Mouse (Mus musculus) stomach, embryonic 16.5 days (tissue): ENCODE data around the gene E130218I03Rik. TPM values are rescaled to one million over a fixed set of nuclear protein-coding genes. Genes with fewer than 3 reads are reported as not detected.
A peak's percentile ranks its signal among the peaks of the same experiment; 100 is the strongest.
"Not testable (repeated sequence)": the region's sequence is repeated elsewhere in the genome, so short reads cannot be mapped to it uniquely, and the experiment has no call there.

Experiments
- ATAC-seq: fragments of 200-750 bp; cut with Nextera tagmentation; 2 replicates; pipeline ENCODE4 v1.8.0; 2017; ENCODE audit warnings: moderate number of reproducible peaks, moderate TSS enrichment; ENCODE audit not compliant: insufficient read depth, low FRiP score
- H3K27ac ChIP-seq: fragments of 300-500 bp; sonication (generic); 2 replicates; pipeline ENCODE4 v1.5.1; 2014; ENCODE audit warnings: low read length
- H3K27me3 ChIP-seq: fragments of 300-500 bp; sonication (generic); 2 replicates; pipeline ENCODE4 v1.6.1; 2014; ENCODE audit warnings: low read length, control low read depth, mixed read lengths; ENCODE audit not compliant: control insufficient read depth, insufficient read depth
- H3K36me3 ChIP-seq: fragments of 300-500 bp; sonication (generic); 2 replicates; pipeline ENCODE4 v1.6.1; 2014; ENCODE audit warnings: low read length; ENCODE audit not compliant: control insufficient read depth, insufficient read depth
- H3K4me1 ChIP-seq: fragments of 300-500 bp; sonication (generic); 2 replicates; pipeline ENCODE4 v1.6.1; 2014; ENCODE audit warnings: low read length, control low read depth, mixed read lengths; ENCODE audit not compliant: control insufficient read depth, insufficient read depth
- H3K4me2 ChIP-seq: fragments of 300-500 bp; sonication (generic); 2 replicates; pipeline ENCODE4 v1.6.1; 2014; ENCODE audit warnings: low read depth, low read length, mixed read lengths
- H3K4me3 ChIP-seq: fragments of 300-500 bp; sonication (generic); replicated peaks from 2 replicates; pipeline ENCODE4 v1.5.1; 2014; ENCODE audit warnings: mild to moderate bottlenecking, low read length
- H3K9ac ChIP-seq: fragments of 300-500 bp; sonication (generic); 2 replicates; pipeline ENCODE4 v1.6.1; 2014; ENCODE audit warnings: low read length
- H3K9me3 ChIP-seq: fragments of 300-500 bp; sonication (generic); replicated peaks from 2 replicates; pipeline ENCODE4 v1.6.1; 2016; ENCODE audit warnings: low read length, control low read depth; ENCODE audit not compliant: control insufficient read depth
- WGBS: fragments of 180-500 bp; shearing (Covaris S2); extraction: QIAGEN DNeasy Blood & Tissue Kit; methylation state at CpG from one replicate; pipeline ENCODE4 v1.1.7; 2014; 5-methylcytosine and 5-hydroxymethylcytosine counted together
- polyA plus RNA-seq: library from polyadenylated mRNA; unstranded; fragments of >200 nt; fragmentation: Nextera tagmentation; extraction: Ambion mirVana; gene quantifications from 2 replicates; pipeline ENCODE4 v1.2.1, GENCODE M21; 2015

E130218I03Rik gene
- polyA plus RNA-seq, 1 experiment from 2014 or later = 0.26 TPM

GRCm38 (mm10) chr4:134256407-134257197 lies 13.1 kb downstream of the E130218I03Rik start:
- H3K4me1 ChIP-seq = peaks cover 19% of the 10 kb centered on the region

DNA sequence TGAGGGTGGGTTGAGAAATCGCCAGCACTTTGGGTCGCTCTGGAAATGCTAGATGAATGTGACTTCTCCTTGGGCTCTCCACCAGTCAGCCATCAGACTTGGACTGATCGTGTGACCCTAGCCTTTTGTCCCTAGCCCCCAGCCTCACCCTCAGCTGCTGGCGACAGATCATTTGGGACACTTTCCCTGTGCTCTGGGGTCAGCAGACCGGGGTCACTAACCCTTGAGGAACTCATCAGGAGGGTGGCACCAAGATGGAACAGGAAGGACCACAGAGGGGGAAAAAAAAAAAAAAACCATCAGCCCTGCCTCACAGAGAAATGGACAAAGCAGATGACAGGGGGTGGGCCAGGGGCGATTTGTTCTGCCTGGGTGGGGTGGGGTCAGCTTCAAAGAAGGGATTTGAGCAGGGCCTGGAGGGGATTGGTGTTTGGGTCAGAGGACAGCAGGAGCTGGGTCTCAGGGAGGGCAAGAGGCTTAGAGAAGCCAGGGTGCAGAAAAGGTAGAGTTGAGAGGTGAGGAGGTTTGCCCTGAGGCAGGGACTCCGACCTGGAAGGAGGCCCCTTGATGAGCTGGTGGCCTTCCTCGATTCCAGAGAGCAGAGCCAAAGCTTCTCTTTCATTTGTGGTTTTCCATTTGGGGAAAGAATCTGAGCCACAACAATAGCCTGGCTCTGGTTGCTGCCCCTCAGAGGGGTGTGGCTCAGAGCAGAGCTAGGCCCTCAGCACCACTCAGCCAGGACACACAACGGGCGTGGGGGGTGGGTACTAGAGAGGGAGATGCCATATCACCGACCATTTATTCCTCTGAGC lies 13.9 kb downstream of the E130218I03Rik start:
- 32% methylated on average over 11 of the region's 11 CpGs for WGBS
- H3K9ac ChIP-seq = no peak overlapping the region
- H3K27me3 ChIP-seq = peaks cover 10% of the 10 kb centered on the region
- no peak overlapping the region for H3K4me2 ChIP-seq
- H3K4me1 ChIP-seq = peaks cover 11% of the 10 kb centered on the region
- no peak overlapping the region for H3K4me3 ChIP-seq
- no peaks in the 10 kb centered on the region for H3K36me3 ChIP-seq
- no peak overlapping the region for H3K27ac ChIP-seq
- H3K9me3 ChIP-seq = no peaks in the 10 kb centered on the region
- ATAC-seq = no peak

More at GRCm38 (mm10) chr4:134256407-134257197, 13.1 kb downstream of the E130218I03Rik start:
- Histone ChIP-seq H3K9me3 (no peaks in the 10 kb centered on the region), H3K4me3 (no peak overlapping the region), H3K4me2 (no peak overlapping the region), H3K27me3 (peaks cover 18% of the 10 kb centered on the region), H3K27ac (peak overlapping the region; percentile 4; the same call in 1 of the 2 replicates), H3K36me3 (no peaks in the 10 kb centered on the region), H3K9ac (peak overlapping the region; percentile 2; the same call in 1 of the 2 replicates)
- ATAC-seq = peak; percentile 39
- WGBS = 28% methylated on average over 18 of the region's 19 CpGs

DNA sequence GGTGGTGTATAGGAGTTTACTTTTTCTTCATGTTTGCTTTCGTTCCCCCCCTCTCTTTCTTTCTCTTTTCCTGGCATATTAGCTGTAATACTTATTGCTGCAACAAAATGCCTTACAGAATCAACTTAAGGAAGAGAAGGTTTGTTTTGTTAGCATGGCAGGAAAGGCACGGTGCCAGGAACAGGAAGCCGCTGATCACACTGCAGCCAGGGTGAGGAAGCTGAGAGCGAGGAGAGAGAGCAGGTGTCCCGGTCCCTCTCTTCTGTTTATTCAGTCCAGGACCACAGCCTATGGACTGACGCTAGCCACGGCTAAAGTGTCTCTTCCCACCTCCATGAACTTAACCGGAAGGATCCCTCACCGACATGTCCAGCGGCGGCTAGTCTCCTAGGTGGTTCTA lies 14.9 kb downstream of the E130218I03Rik start:
- Histone ChIP-seq H3K36me3 (no peaks in the 10 kb centered on the region), H3K27ac (no peak overlapping the region), H3K27me3 (0 out of 2 replicates have a peak, but pooled peaks cover under 1% of the 10 kb centered on the region), H3K4me1 (peaks cover 11% of the 10 kb centered on the region), H3K4me3 (no peak overlapping the region), H3K9ac (no peak overlapping the region), H3K9me3 (no peaks in the 10 kb centered on the region), H3K4me2 (no peak overlapping the region)
- WGBS = 45% methylated on average over 11 of the region's 11 CpGs
- no peak for ATAC-seq

DNA sequence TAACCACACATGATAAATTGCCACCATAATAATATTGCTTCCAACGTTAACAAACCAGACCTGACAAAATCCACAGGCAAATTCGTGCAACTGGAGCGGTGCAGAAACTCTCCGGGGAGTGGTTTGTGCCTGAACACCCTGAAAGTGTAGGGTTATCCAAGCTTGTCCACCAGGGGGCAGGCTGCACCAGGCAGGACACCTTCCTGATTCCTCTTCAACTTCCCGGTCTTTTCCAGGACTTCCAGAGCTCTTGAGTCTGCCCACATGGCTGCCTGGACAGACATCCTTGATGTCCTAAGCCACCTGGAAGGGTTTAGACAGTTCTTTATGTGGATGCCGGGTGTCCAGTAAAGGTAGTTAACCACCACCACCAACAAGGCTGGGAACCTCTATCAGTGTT lies 19.7 kb downstream of the E130218I03Rik start:
- Histone ChIP-seq H3K27ac (no peak overlapping the region), H3K36me3 (no peaks in the 10 kb centered on the region), H3K4me3 (no peak overlapping the region), H3K4me1 (no peaks in the 10 kb centered on the region), H3K9me3 (no peaks in the 10 kb centered on the region), H3K4me2 (no peak overlapping the region), H3K27me3 (no peaks in the 10 kb centered on the region), H3K9ac (no peak overlapping the region)
- ATAC-seq = no peak
- WGBS = 34% methylated on average over 6 of the region's 6 CpGs

DNA sequence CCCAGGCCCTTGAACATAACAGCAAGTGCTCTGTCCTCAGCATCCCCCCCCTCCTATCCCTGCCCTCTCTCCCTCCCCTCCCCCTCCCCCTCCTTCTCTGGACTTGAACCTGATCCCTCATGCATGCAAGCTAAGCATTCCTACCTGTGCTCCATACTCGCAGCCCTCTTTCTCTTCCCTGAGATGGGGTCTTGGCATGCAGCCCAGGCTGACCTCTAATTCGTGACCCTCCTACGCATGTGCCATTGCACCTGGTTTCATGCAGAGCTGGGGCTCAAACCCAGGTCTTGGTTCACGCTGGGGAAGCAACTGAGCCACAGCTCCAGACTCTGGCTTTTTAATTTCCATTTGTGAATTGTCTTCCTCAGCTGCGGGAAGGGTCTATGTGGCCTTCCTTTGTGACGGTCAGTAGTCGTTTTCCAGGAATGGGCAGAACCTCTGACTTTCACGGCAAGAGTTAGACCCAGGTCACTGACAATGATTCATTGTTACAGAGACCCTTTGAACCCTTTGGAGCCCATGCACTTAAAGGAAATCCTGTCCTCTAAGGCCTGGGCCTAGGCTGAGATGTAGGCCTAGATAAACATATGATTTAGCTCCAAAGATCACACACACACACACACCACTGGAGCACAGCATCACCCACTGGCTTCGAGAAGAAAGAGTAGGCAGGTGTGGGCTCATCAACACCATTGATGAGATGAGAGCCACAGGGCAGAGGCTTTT lies 22.6 kb downstream of the E130218I03Rik start:
- H3K9ac ChIP-seq = no peak overlapping the region
- H3K27me3 ChIP-seq = no peaks in the 10 kb centered on the region
- no peak for ATAC-seq
- H3K27ac ChIP-seq = no peak overlapping the region
- no peak overlapping the region for H3K4me3 ChIP-seq
- no peaks in the 10 kb centered on the region for H3K36me3 ChIP-seq
- no peaks in the 10 kb centered on the region for H3K9me3 ChIP-seq
- H3K4me2 ChIP-seq = no peak overlapping the region
- WGBS = 56% methylated on average over 9 of the region's 9 CpGs
- H3K4me1 ChIP-seq = no peaks in the 10 kb centered on the region

GRCm38 (mm10) chr4:134268102-134268655 lies 24.7 kb downstream of the E130218I03Rik start:
- Histone ChIP-seq H3K4me3 (no peak overlapping the region), H3K27ac (no peak overlapping the region), H3K27me3 (no peaks in the 10 kb centered on the region), H3K4me2 (no peak overlapping the region), H3K36me3 (no peaks in the 10 kb centered on the region), H3K9me3 (no peaks in the 10 kb centered on the region), H3K9ac (no peak overlapping the region), H3K4me1 (no peaks in the 10 kb centered on the region)
- no peak for ATAC-seq
- WGBS = 81% methylated on average over 19 of the region's 19 CpGs

DNA sequence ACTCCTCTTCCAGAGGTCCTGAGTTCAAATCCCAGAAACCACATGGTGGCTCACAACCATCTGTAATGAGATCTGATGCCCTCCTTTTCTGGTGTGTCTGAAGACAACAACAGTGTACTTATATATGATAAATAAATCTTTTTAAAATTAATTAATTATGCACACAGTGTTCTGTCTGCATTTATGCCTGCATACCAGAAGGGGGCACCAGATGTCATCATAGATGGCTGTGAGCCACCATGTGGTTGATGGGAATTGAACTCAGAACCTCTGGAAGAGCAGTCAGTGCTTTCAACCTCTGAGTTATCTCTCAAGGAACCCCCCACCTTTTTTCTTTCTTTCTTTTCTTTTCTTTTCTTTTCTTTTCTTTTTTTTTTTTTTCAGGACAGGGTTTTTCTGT lies 26.2 kb downstream of the E130218I03Rik start:
- not testable (repeated sequence) for H3K27ac ChIP-seq, H3K9ac ChIP-seq, H3K4me1 ChIP-seq, H3K27me3 ChIP-seq, ATAC-seq, H3K4me2 ChIP-seq, H3K9me3 ChIP-seq, H3K36me3 ChIP-seq, H3K4me3 ChIP-seq

DNA sequence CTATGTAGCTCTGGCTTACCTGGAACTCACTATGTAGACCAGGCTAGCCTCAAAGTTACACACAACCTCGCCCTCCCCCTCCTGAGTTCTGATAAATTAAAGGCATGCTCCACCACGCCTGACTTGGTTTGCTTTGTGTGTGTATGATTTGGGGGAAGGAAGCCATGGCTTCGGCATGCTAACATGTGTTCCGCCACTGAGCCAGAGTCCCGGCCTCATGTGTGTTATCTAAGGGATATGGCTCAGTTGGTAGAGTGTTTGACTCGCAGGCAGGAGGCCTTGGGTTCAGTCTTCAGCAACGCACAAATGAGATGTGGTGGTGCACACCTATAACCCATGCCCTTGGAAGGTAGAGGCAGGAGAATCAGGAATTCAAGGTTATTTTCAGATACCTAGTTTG lies 28.5 kb downstream of the E130218I03Rik start:
- Histone ChIP-seq H3K4me3 (no peak overlapping the region), H3K27ac (no peak overlapping the region), H3K9me3 (no peaks in the 10 kb centered on the region), H3K4me2 (no peak overlapping the region), H3K27me3 (no peaks in the 10 kb centered on the region), H3K36me3 (peaks cover 8% of the 10 kb centered on the region), H3K9ac (no peak overlapping the region), H3K4me1 (no peaks in the 10 kb centered on the region)
- ATAC-seq = no peak
- 82% methylated on average over 7 of the region's 7 CpGs for WGBS
